29 mouse cellular contexts compared by ENCODE assay signal in genomic region chr17:24475586-24475985, GRCm38 (mm10). TPM values are rescaled to one million over a fixed set of nuclear protein-coding genes. Genes with fewer than 3 reads are reported as not detected.
DNase-seq lines count a peak whose midpoint lies in the region; ATAC-seq and TF ChIP-seq lines count a peak whose summit lies in the region.
"Had no signal": no experiment of that assay in that cellular context is flagged by ENCODE, and none has a peak within 500 bp of the region (broad histone marks: within the 10 kb centered on the region; RNA-seq: fewer than 3 reads in every experiment).

No protein-coding gene starts in this region.

- H3K9me3 ChIP-seq in liver, embryonic 13.5 days (replicated peaks), result no peaks in the 10 kb centered on the region
- H3K9me3 ChIP-seq in embryonic facial prominence, embryonic 10.5 days, result no peaks in the 10 kb centered on the region
- H3K9me3 ChIP-seq: embryonic facial prominence, embryonic 13.5 days; G1E; heart, embryonic 13.5 days; hindbrain, embryonic 10.5 days; hindbrain, embryonic 13.5 days had no signal

- H3K4me3 ChIP-seq in layer of hippocampus, adult 2 months, result no peak overlapping the region
- H3K4me3 ChIP-seq in liver, embryonic 13.5 days (replicated peaks), result no peak overlapping the region
- H3K4me3 ChIP-seq in embryonic facial prominence, embryonic 10.5 days, result 0 out of 2 replicates have a peak overlapping the region, but pooled peaks have one; percentile 3
- H3K4me3 ChIP-seq: embryonic facial prominence, embryonic 13.5 days; erythroblast, embryonic 14.5 days; gastrocnemius, adult 2 months; heart, embryonic 13.5 days; hindbrain, embryonic 10.5 days; hindbrain, embryonic 13.5 days had no signal

- no peaks in the 10 kb centered on the region for H3K27me3 ChIP-seq in liver, embryonic 13.5 days
- H3K27me3 ChIP-seq in embryonic facial prominence, embryonic 10.5 days (replicated peaks; ENCODE audit: low read depth, poor library complexity, severe bottlenecking), result no peaks in the 10 kb centered on the region
- H3K27me3 ChIP-seq: CH12.LX; embryonic facial prominence, embryonic 13.5 days; heart, embryonic 13.5 days; hindbrain, embryonic 13.5 days; Patski had no signal

- intact Hi-C loops in heart, postnatal 25 days (cut with DNase I), result loop anchor here (5.0 kb wide), 2 partner anchors 37 to 197 kb away; no protein-coding TSS in a partner anchor

- WGBS in liver, embryonic 13.5 days (ENCODE audit: insufficient replicate concordance), result 83% methylated on average over 6 of the region's 6 CpGs
- 90% methylated on average over 6 of the region's 6 CpGs for WGBS in embryonic facial prominence, embryonic 10.5 days

- peaks cover 68% of the 10 kb centered on the region for H3K36me3 ChIP-seq in liver, embryonic 13.5 days
- H3K36me3 ChIP-seq in embryonic facial prominence, embryonic 10.5 days (replicated peaks), result peaks cover 63% of the 10 kb centered on the region

- H3K4me1 ChIP-seq in liver, embryonic 13.5 days (replicated peaks), result peaks cover 65% of the 10 kb centered on the region
- H3K4me1 ChIP-seq in embryonic facial prominence, embryonic 10.5 days, result peaks cover 65% of the 10 kb centered on the region

- no peak for TF ChIP-seq CTCF in layer of hippocampus, adult 2 months (conservative IDR thresholded peaks at IDR 0.05)

- no peak overlapping the region for H3K9ac ChIP-seq in liver, embryonic 13.5 days
- H3K9ac ChIP-seq: forebrain, postnatal 0 days had no signal

- peak overlapping the region; percentile 96 for H3K27ac ChIP-seq in layer of hippocampus, adult 2 months
- peak overlapping the region; percentile 11; the same call in 1 of the 2 replicates for H3K27ac ChIP-seq in liver, embryonic 13.5 days
- H3K27ac ChIP-seq in embryonic facial prominence, embryonic 10.5 days (replicated peaks), result no peak overlapping the region
- H3K27ac ChIP-seq: embryonic facial prominence, embryonic 13.5 days; heart, embryonic 13.5 days; hindbrain, embryonic 10.5 days; hindbrain, embryonic 13.5 days had no signal

- H3K4me2 ChIP-seq in liver, embryonic 13.5 days, result no peak overlapping the region
- H3K4me2 ChIP-seq: embryonic facial prominence, embryonic 13.5 days; heart, embryonic 13.5 days; hindbrain, embryonic 13.5 days had no signal

- ATAC-seq in liver, embryonic 13.5 days (ENCODE audit: low read depth), result no peak
- ATAC-seq: forebrain, embryonic 14.5 days; forebrain, postnatal 0 days; Patski had no signal

- DNase-seq in heart, adult 11 months, result peak; percentile 91
- no peak for DNase-seq in heart, postnatal 25 days (ENCODE audit: low spot score)
- no peak for DNase-seq in layer of hippocampus, adult 2 months (ENCODE audit: low spot score in 2 of 2)
- no peak for DNase-seq in layer of hippocampus, postnatal 25 days (ENCODE audit: extremely low spot score in 1 of 2, low spot score in 1 of 2)
- no peak for DNase-seq in liver, embryonic 13.5 days
- DNase-seq in liver, result no peak
- no peak for DNase-seq in embryonic facial prominence, embryonic 10.5 days (ENCODE audit: low spot score)
- DNase-seq in spleen, postnatal 14 days (ENCODE audit: low spot score in 2 of 2), result no peak
- DNase-seq: adrenal gland, adult 2 months; adrenal gland, postnatal 14 days; B cell, adult 2 months; cerebellum, adult 11 months; cerebellum, adult 2 months; cerebellum, postnatal 25 days; forebrain, postnatal 0 days; gastrocnemius, adult 2 months; gastrocnemius, postnatal 14 days; heart, adult 18-20 months; heart, postnatal 14 days had no signal

RNA-seq across cellular contexts. Expression of gene Bricd5, which starts 1.9 kb away (rescaled TPM):
- not detected for total RNA-seq in heart, postnatal 25 days (2021)
- total RNA-seq in layer of hippocampus, adult 2 months (2021), result 1 to 10 TPM; 2.0 to 2.3 TPM
- total RNA-seq in layer of hippocampus, postnatal 25 days (2021), result 1 to 10 TPM; 1.6 to 3.5 TPM
- polyA plus RNA-seq in liver, embryonic 13.5 days (2015; fragmentation: Nextera tagmentation; extraction: Ambion mirVana), result 0.13 TPM in 1 of 2 replicates, not detected in the other
- polyA plus RNA-seq in embryonic facial prominence, embryonic 10.5 days (2016; fragmentation: Nextera tagmentation; extraction: Ambion mirVana), result 0.36 and 0.67 TPM in 2 replicates
- total RNA-seq: adrenal gland, postnatal 14 days; common myeloid progenitor, adult 5-6 weeks; gastrocnemius, adult 2 months; heart, adult 18-20 months had no signal
- polyA plus RNA-seq: embryonic facial prominence, embryonic 13.5 days; erythroblast, embryonic 14.5 days had no signal

RNA-seq across cellular contexts. Expression of gene Mlst8, which starts 3.3 kb away (rescaled TPM):
- 10 to 100 TPM in 1 of 2 experiments, 1 to 10 TPM in 1; 9.4 to 11.3 TPM for total RNA-seq in heart, postnatal 25 days (2021)
- 10 to 100 TPM; 36.0 to 44.9 TPM for total RNA-seq in layer of hippocampus, adult 2 months (2021)
- 10 to 100 TPM; 38.1 to 40.1 TPM for total RNA-seq in layer of hippocampus, postnatal 25 days (2021)
- polyA plus RNA-seq in liver, embryonic 13.5 days (2015; fragmentation: Nextera tagmentation; extraction: Ambion mirVana), result 11.7 and 13.8 TPM in 2 replicates
- polyA plus RNA-seq in embryonic facial prominence, embryonic 10.5 days (2016; fragmentation: Nextera tagmentation; extraction: Ambion mirVana), result 37.5 and 39.0 TPM in 2 replicates

RNA-seq across cellular contexts. Expression of gene Pgp, which starts 5.4 kb away (rescaled TPM):
- 10 to 100 TPM; 42.3 to 43.3 TPM for total RNA-seq in heart, postnatal 25 days (2021)
- total RNA-seq in layer of hippocampus, adult 2 months (2021), result 10 to 100 TPM; 58.2 to 62.7 TPM
- total RNA-seq in layer of hippocampus, postnatal 25 days (2021), result 10 to 100 TPM; 61.5 to 74.6 TPM
- 84.0 and 86.7 TPM in 2 replicates for polyA plus RNA-seq in liver, embryonic 13.5 days (2015; fragmentation: Nextera tagmentation; extraction: Ambion mirVana)
- polyA plus RNA-seq in embryonic facial prominence, embryonic 10.5 days (2016; fragmentation: Nextera tagmentation; extraction: Ambion mirVana), result 71.0 and 72.8 TPM in 2 replicates

RNA-seq across cellular contexts. Expression of gene E4f1, which starts 5.5 kb away (rescaled TPM):
- 10 to 100 TPM; 11.1 to 11.4 TPM for total RNA-seq in heart, postnatal 25 days (2021)
- total RNA-seq in layer of hippocampus, adult 2 months (2021), result 10 to 100 TPM; 34.0 to 39.4 TPM
- total RNA-seq in layer of hippocampus, postnatal 25 days (2021), result 10 to 100 TPM; 25.4 to 36.0 TPM
- 11.7 and 13.0 TPM in 2 replicates for polyA plus RNA-seq in liver, embryonic 13.5 days (2015; fragmentation: Nextera tagmentation; extraction: Ambion mirVana)
- polyA plus RNA-seq in embryonic facial prominence, embryonic 10.5 days (2016; fragmentation: Nextera tagmentation; extraction: Ambion mirVana), result 35.5 and 36.6 TPM in 2 replicates

RNA-seq across cellular contexts. Expression of gene Caskin1, which starts 12.8 kb away (rescaled TPM):
- under 1 TPM; 0.14 to 0.39 TPM for total RNA-seq in heart, postnatal 25 days (2021)
- total RNA-seq in layer of hippocampus, adult 2 months (2021), result 100 to 1,000 TPM; 153 to 158 TPM
- 100 to 1,000 TPM; 143 to 165 TPM for total RNA-seq in layer of hippocampus, postnatal 25 days (2021)
- 0.15 and 0.20 TPM in 2 replicates for polyA plus RNA-seq in liver, embryonic 13.5 days (2015; fragmentation: Nextera tagmentation; extraction: Ambion mirVana)
- polyA plus RNA-seq in embryonic facial prominence, embryonic 10.5 days (2016; fragmentation: Nextera tagmentation; extraction: Ambion mirVana), result 3.1 and 3.9 TPM in 2 replicates
- total RNA-seq: common myeloid progenitor, adult 5-6 weeks had no signal
- polyA plus RNA-seq: erythroblast, embryonic 14.5 days; G1E had no signal
